ENCODE assay signal across 9 mouse cellular contexts in genomic region chr11:101062165-101062884, GRCm38 (mm10). TPM values are rescaled to one million over a fixed set of nuclear protein-coding genes. Genes with fewer than 3 reads are reported as not detected.
DNase-seq lines count a peak whose midpoint lies in the region; ATAC-seq and TF ChIP-seq lines count a peak whose summit lies in the region.
"Had no signal": no experiment of that assay in that cellular context is flagged by ENCODE, and none has a peak within 500 bp of the region (broad histone marks: within the 10 kb centered on the region; RNA-seq: fewer than 3 reads in every experiment).

No protein-coding gene starts in this region.

- H3K9me3 ChIP-seq in E14TG2a.4 (ENCODE audit: low read length) = no peaks in the 10 kb centered on the region
- no peaks in the 10 kb centered on the region for H3K9me3 ChIP-seq in kidney, embryonic 15.5 days (replicated peaks)

- no peak overlapping the region for H3K4me2 ChIP-seq in kidney, embryonic 15.5 days

- H3K27ac ChIP-seq in kidney, embryonic 15.5 days = peak overlapping the region; percentile 95

- H3K4me3 ChIP-seq in E14TG2a.4 (replicated peaks; ENCODE audit: low read length) = peak overlapping the region; percentile 63; the same call in 1 of the 2 replicates
- no peak overlapping the region for H3K4me3 ChIP-seq in kidney, embryonic 15.5 days (replicated peaks)

- H3K36me3 ChIP-seq in E14TG2a.4 (ENCODE audit: insufficient read depth, low read length) = peaks cover 6% of the 10 kb centered on the region; the same call in 1 of the 2 replicates
- H3K36me3 ChIP-seq in kidney, embryonic 15.5 days = peaks cover 13% of the 10 kb centered on the region

- H3K9ac ChIP-seq in kidney, embryonic 15.5 days = no peak overlapping the region

- 81% methylated on average over 12 of the region's 12 CpGs for WGBS in kidney, embryonic 15.5 days

- 0 out of 2 replicates have a peak, but pooled peaks cover 5% of the 10 kb centered on the region for H3K27me3 ChIP-seq in E14TG2a.4 (ENCODE audit: insufficient read depth, low read length)
- H3K27me3 ChIP-seq in kidney, embryonic 15.5 days = no peaks in the 10 kb centered on the region
- H3K27me3 ChIP-seq: CH12.LX had no signal

- ATAC-seq in kidney, embryonic 15.5 days (replicated peaks; ENCODE audit: low FRiP score) = no peak
- no peak for ATAC-seq in erythroblast, adult 5-6 weeks (replicated peaks; ENCODE audit: low FRiP score, poor library complexity, severe bottlenecking)

- H3K4me1 ChIP-seq in E14TG2a.4 (replicated peaks; ENCODE audit: low read depth, low read length) = peaks cover 84% of the 10 kb centered on the region
- peaks cover 75% of the 10 kb centered on the region for H3K4me1 ChIP-seq in kidney, embryonic 15.5 days

- DNase-seq in cerebellum, adult 9-11 months = peak; percentile 41
- DNase-seq in cerebellum, postnatal 4 days (ENCODE audit: low spot score in 2 of 2) = no peak
- peak; percentile 81 for DNase-seq in gastrocnemius, postnatal 25 days
- DNase-seq in lung, postnatal 25 days (ENCODE audit: low spot score) = peak; percentile 79
- DNase-seq in spleen, adult 18-20 months = no peak

- no peak for TF ChIP-seq CTCF in E14TG2a.4 (conservative IDR thresholded peaks at IDR 0.05; ENCODE audit: low read length)

RNA-seq across cellular contexts. Expression of gene Naglu, which starts 7.5 kb away (rescaled TPM):
- 1 to 10 TPM; 3.3 to 3.9 TPM for total RNA-seq in gastrocnemius, postnatal 25 days (2021)
- 16.8 TPM in 2 replicates for polyA plus RNA-seq in kidney, embryonic 15.5 days (2015; fragmentation: Nextera tagmentation; extraction: Ambion mirVana)
- total RNA-seq in erythroblast, adult 5-6 weeks (2015; ENCODE audit: low replicate concordance) = 3.1 and 3.7 TPM in 2 replicates
- 2.0 and 2.8 TPM in 2 replicates for total RNA-seq in erythroblast, adult 5-6 weeks (2017; ENCODE audit: low replicate concordance)

RNA-seq across cellular contexts. Expression of gene Hsd17b1, which starts 15.9 kb away (rescaled TPM):
- total RNA-seq in gastrocnemius, postnatal 25 days (2021) = not detected
- polyA plus RNA-seq in kidney, embryonic 15.5 days (2015; fragmentation: Nextera tagmentation; extraction: Ambion mirVana) = 0.19 and 0.24 TPM in 2 replicates
- 2.1 TPM in 1 of 2 replicates, not detected in the other for total RNA-seq in erythroblast, adult 5-6 weeks (2015; ENCODE audit: low replicate concordance)
- total RNA-seq in erythroblast, adult 5-6 weeks (2017; ENCODE audit: low replicate concordance) = 1.9 TPM in 1 of 2 replicates, not detected in the other

RNA-seq across cellular contexts. Expression of gene Coasy, which starts 20.0 kb away (rescaled TPM):
- total RNA-seq in gastrocnemius, postnatal 25 days (2021) = 10 to 100 TPM in 1 of 2 experiments, 1 to 10 TPM in 1; 7.9 to 10.3 TPM
- polyA plus RNA-seq in kidney, embryonic 15.5 days (2015; fragmentation: Nextera tagmentation; extraction: Ambion mirVana) = 46.3 and 46.7 TPM in 2 replicates
- 6.7 and 7.5 TPM in 2 replicates for total RNA-seq in erythroblast, adult 5-6 weeks (2015; ENCODE audit: low replicate concordance)
- 3.8 and 9.6 TPM in 2 replicates for total RNA-seq in erythroblast, adult 5-6 weeks (2017; ENCODE audit: low replicate concordance)

RNA-seq across cellular contexts. Expression of gene Mlx, which starts 24.8 kb away (rescaled TPM):
- 10 to 100 TPM in 1 of 2 experiments, 1 to 10 TPM in 1; 7.5 to 11.0 TPM for total RNA-seq in gastrocnemius, postnatal 25 days (2021)
- 44.9 and 46.9 TPM in 2 replicates for polyA plus RNA-seq in kidney, embryonic 15.5 days (2015; fragmentation: Nextera tagmentation; extraction: Ambion mirVana)
- 20.5 and 26.9 TPM in 2 replicates for total RNA-seq in erythroblast, adult 5-6 weeks (2015; ENCODE audit: low replicate concordance)
- 18.4 and 23.7 TPM in 2 replicates for total RNA-seq in erythroblast, adult 5-6 weeks (2017; ENCODE audit: low replicate concordance)

RNA-seq across cellular contexts. Expression of gene Psmc3ip, which starts 32.9 kb away (rescaled TPM):
- 1 to 10 TPM; 1.5 to 1.7 TPM for total RNA-seq in gastrocnemius, postnatal 25 days (2021)
- polyA plus RNA-seq in kidney, embryonic 15.5 days (2015; fragmentation: Nextera tagmentation; extraction: Ambion mirVana) = 37.3 and 38.0 TPM in 2 replicates
- 2.7 and 4.4 TPM in 2 replicates for total RNA-seq in erythroblast, adult 5-6 weeks (2015; ENCODE audit: low replicate concordance)
- total RNA-seq in erythroblast, adult 5-6 weeks (2017; ENCODE audit: low replicate concordance) = 4.1 and 13.7 TPM in 2 replicates

Comparison
In these comparisons a context has a peak if more than half of its experiments do, and no peak if none do; other contexts are left out.
1. DNase-seq: peak in cerebellum, adult 9-11 months (single experiment), gastrocnemius, postnatal 25 days (single experiment) and lung, postnatal 25 days (single experiment); none in cerebellum, postnatal 4 days (0 of 2) and spleen, adult 18-20 months (0 of 2).